Mouse (Mus musculus) v-Abl transformed pro-B cells (cell line): ENCODE data around the gene Slc10a2.
"Not testable (repeated sequence)": the region's sequence is repeated elsewhere in the genome, so short reads cannot be mapped to it uniquely, and the experiment has no call there.

Experiments
- in situ Hi-C, 2 experiments: fragments of 400-800 bp; cut with MboI; formaldehyde crosslinking; loops; one replicate each; pipeline ENCODE4 v1.15.1; 2025; ENCODE audit not compliant: unreplicated experiment in 2 of 2

The Slc10a2 gene

GRCm38 (mm10) chr8:5105186-5105585 lies at the start of gene Slc10a2:
Gene Slc10a2, minus strand, starts transcription at chr8:5105351.
- in situ Hi-C loops: no loop called here

DNA sequence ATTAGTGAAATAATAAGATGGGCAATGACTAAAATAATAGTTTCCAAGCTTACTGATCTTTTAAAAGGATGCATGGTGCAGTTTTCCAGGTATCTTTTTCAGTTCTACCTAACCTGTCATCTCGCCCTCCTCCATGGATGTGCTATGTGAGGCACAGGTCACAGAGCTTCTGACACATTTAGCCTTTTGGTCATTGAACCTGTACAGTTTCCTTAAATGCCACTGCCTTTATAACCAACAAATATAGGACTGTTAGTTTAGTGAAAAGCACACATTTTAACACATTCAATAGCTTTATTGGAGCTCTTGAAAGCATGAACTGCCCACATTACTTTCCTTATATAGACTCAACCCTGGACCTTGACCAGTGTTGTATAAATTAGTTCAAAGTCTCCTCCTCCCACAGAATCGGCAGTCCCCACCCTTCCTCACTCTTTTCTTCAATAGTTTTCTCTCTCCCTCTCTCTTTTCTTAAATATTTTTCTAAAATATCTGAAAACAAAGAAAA lies 24.2 kb upstream of the Slc10a2 start:
- in situ Hi-C loops: no loop called here

DNA sequence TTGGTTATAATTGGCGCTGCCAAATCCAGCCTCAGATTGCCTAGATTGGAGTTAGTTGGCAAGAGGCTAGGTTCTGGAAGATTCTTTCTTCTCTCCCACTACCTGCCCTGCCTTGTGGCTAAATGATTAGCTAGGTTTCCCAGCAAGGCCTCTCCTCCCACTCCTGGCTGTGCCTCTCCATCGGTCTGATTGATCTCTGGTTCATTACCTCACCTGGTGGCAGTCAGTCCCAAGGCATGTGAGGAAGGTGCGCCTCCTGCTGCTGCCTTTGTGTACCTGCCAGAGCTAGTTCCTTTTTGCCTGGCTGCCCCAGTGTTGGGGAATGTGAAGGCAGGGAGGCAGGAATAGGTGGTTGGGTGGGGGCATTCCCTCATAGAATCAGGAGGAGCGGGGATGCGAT lies 1.7 kb upstream of the Slc10a2 start:
- in situ Hi-C loops: no loop called here

DNA sequence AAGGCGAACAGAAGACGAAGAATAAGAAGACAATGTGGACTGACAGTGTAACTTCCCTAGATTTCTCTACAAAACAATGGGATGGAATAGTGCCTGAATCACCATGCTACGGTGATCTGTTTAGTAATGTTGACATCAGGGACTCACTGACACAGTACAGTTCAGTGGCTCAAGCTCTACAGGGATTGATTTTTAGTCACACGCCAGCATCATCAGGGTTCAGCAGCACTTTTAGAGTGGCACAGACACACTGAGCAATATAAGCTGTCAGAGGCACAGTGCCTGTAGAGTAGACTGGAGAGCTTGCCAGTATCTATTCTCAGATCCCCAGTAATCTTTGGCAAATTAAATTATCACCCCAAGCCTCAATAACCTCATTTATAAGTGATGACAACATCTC lies 9.8 kb downstream of the Slc10a2 start:
- in situ Hi-C loops: no loop called here

GRCm38 (mm10) chr8:5093991-5094390 lies 11.2 kb downstream of the Slc10a2 start:
- in situ Hi-C loops: not testable (repeated sequence)

DNA sequence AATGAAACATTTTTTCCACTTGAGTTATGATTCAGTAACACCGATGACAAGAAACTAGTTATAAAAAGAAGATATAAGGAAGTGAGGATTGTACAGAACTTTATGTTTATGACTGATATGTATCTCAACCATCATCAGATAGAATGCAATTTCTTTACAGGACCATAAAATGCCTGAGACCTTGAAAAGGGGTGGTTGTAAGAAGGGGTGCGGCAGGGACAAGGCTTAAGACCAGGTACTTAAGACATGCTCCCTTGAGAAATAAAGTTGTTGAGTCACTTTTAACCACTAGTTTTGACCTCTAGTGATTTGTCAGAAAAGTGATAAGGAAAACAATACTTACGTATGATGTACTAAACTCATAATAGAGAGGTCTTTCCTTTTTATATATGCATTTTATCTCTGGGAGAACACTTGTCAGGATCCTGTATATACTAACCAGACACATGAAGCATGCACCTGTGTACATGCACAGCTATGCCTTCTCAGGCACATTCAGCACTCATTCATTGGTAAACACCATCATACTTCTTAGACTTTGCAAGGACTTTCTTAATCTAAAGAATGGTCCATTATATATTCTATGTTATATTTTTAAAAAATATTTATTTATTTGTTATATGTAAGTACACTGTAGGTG lies 31.4 kb downstream of the Slc10a2 start:
- in situ Hi-C loops: no loop called here

DNA sequence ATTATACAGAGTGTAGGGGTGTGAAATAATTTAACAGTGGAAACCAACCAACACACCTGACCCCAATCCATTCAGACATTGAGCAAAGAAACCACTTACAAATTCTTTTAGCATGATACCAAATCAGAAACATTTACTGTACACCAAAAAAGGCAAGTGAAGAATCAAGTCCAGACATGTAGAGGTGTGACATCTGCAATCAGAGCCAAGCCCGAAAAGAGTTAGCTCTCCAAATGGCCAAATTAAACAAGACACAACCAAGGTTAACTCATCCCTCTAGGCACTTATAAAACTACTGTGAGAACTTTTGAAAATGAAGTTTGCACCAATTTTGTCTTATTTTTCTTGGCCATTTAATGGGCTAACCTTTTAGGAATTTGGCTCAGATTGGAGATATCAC lies 46.3 kb downstream of the Slc10a2 start:
- in situ Hi-C loops: no loop called here

DNA sequence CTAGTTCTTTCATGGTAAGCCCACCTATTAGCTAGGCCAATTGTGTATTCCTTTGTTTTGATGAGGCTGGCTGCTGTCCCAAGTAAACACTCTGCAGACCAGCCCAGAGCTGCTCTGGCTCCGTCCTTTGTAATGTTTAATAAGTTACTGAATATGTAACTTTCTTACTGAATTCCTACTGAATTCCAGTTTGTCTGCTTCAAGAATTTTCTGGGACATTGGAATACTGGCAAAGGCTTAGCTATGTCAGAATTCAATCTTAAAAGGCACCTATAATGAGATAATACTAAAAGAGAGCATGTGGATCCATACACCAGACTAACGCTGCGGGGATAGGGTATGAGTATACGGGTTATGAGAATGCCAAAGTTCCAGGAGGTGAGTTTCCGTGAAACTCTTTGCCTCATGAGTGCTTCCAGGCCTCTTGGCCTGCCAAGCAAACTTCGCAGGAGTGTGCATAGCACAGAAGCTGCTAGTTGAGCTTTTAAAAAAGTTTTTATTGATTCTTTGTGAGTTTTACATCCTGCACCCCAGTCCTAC lies 60.7 kb downstream of the Slc10a2 start:
- in situ Hi-C loops: not testable (repeated sequence)

GRCm38 (mm10) chr8:5038811-5039561 lies 66.2 kb downstream of the Slc10a2 start:
- in situ Hi-C loops: no loop called here
